Mouse (Mus musculus) gastrocnemius, postnatal 10 days (tissue): ENCODE measurements around the gene Fhod1. TPM values are rescaled to one million over a fixed set of nuclear protein-coding genes. Genes with fewer than 3 reads are reported as not detected.

Experiments
- DNase-seq: peaks from one replicate; pipeline ENCODE4 v3.0.0; 2021; ENCODE audit warnings: mixed read lengths
- long read RNA-seq, 2 experiments: library from polyadenylated mRNA; stranded (forward); transcript quantifications; one replicate each; pipeline ENCODE4 v2.0.0; 2021
- total RNA-seq, 2 experiments: library from RNA; stranded (reverse); gene quantifications; 2 replicates each; pipeline ENCODE4 v1.2.3; 2021

Fhod1 gene
- total RNA-seq = 10 to 100 TPM in 1 of 2 experiments, 1 to 10 TPM in 1; 8.9 to 14.7 TPM
- long read RNA-seq, experiment 1, partial matches to known transcripts = 6 of 7 reads
- long read RNA-seq, experiment 1, other reads (novel, unspliced or antisense) = 0 of 7 reads
- long read RNA-seq, experiment 2, partial matches to known transcripts = 3 of 5 reads
- long read RNA-seq, experiment 2, other reads (novel, unspliced or antisense) = 2 of 5 reads

DNA sequence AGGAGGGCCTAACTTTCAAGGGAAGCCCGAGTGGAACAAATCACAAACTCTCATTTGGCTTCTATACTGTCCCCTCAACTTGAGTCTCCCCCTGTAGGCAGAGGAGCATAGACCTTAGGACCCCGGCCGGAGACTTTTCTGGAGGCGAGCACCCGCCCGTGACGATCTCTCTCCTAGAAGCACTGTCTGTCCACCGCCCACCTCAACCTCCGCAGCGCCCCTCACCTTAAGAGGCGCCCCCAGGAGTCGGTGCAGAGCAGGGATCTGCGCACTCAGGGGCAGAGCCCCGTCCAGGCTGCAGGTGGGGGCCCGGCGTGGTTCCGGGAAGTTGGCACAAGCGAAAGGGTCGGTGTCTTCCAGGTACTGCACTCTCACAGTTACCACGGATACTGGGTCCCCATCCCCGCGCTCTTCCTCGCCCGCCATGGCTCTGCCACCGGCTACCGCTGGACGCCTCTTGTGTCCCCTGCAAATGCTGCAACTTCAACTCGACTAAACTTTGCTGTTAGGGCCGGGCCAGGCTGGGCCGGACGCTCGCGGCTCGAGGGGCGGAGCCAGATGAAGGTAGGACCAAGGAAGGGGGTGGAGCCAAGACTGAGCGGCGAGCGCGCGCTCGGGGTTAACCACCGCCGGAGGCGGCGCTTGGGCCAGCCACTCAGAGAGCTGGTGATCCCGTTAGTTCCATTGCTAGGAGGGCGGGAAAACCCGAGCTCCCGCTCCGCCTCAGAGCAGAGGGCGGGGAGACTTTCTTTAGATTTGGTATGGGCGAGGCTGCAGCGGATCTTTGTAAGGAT is at the start of gene Fhod1:
Fhod1 (minus strand) TSS at position 526 of the 794 bp plus-strand sequence.
- peak; percentile 88 for DNase-seq

GRCm38 (mm10) chr8:105393915-105394314 is 46.2 kb upstream of the Fhod1 start:
- DNase-seq = no peak

GRCm38 (mm10) chr8:105393089-105393787 is 45.5 kb upstream of the Fhod1 start:
- DNase-seq = no peak

DNA sequence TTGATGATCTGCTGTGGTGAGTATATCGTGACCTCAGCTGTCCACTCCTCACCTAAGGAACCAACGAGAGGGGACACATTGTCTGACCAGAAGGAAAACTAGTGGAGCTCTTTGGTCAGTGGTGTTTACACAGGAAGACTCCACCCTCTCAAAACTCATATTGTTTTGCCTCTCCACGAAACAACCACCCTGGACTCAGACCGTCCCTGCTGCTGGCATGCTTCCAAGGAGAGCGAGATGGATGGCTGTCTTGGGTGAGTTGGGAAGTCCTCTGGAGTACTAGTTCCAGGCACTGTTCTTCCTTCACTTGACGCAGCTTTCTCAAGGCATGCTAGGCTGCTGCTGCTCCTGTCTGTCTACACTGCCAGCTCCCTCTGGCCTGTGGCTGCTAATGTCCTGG is 41.3 kb upstream of the Fhod1 start:
- no peak for DNase-seq

DNA sequence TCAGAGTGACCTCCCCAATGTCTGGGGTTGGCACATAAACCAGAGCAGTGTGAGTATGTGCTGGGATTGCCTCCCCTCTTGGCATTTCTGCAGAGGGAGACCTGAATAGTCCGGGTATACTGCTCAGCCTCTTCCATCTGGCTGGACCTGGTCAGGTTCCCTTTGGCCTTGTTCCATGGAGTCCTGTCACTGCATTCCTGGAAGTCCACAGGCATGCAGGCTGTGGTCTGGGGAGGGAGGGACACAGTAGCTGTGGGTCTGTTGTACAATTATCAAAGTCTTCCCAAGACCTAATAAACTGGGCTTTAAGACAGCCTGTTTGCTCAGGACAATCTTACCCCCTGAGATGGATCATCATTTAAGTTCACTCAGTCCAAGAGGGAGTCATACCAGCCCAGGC is 39.4 kb upstream of the Fhod1 start:
- no peak for DNase-seq

- DNase-seq = no peak
These were observed 36.3 kb upstream of the Fhod1 start for GRCm38 (mm10) chr8:105384070-105384469.

GRCm38 (mm10) chr8:105380308-105380707 is 32.6 kb upstream of the Fhod1 start:
- no peak for DNase-seq

- peak; percentile 48 for DNase-seq
These were observed 30.9 kb upstream of the Fhod1 start for GRCm38 (mm10) chr8:105378673-105379072.

- DNase-seq = no peak
These were observed 26.8 kb upstream of the Fhod1 start for GRCm38 (mm10) chr8:105374513-105374966.

DNA sequence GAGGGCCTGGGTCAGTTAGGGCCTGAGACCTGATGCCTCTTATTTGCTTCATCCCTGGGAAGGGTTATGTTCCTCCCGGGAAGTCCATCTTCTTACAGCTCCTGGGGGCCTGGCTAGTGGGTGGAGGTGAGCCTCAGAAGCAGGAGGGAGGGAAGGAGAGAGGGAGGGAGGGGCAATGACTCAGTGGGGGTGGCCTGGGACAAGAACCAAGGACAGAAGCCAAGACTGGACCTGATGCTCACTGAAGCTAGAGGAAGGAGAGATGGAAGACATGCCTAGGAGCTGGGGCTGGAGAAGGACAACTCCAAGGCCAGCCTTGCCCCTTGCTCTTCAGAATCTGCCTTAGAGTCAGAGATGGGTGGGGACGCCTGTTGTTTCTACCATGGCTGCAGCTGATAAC is 25.3 kb upstream of the Fhod1 start, which contains the start of gene Plekhg4:
Plekhg4 (plus strand) TSS at position 243 of the 400 bp plus-strand sequence.
- no peak for DNase-seq

DNA sequence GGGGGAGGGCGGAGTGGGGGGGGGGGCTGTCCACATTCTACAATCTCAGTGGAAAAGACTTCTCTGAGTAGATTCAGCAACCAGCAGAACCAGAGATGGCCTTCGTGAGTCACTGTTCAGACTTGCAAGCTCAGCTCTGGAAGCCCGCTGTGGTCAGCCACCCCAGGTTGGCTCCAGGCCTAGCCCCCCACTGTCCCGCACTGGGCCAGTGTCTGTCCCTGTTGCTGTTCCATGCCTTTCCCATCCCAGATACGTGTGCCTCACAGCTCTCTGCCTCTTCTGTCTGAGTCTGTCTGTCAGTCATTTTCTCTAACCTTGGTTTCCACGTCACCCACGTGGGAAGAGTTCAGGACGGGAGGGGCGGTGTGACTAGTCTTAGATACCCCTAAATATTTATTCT is 24.7 kb upstream of the Fhod1 start:
- no peak for DNase-seq

- DNase-seq = no peak
These were observed 19.4 kb upstream of the Fhod1 start for GRCm38 (mm10) chr8:105367107-105367506.

DNA sequence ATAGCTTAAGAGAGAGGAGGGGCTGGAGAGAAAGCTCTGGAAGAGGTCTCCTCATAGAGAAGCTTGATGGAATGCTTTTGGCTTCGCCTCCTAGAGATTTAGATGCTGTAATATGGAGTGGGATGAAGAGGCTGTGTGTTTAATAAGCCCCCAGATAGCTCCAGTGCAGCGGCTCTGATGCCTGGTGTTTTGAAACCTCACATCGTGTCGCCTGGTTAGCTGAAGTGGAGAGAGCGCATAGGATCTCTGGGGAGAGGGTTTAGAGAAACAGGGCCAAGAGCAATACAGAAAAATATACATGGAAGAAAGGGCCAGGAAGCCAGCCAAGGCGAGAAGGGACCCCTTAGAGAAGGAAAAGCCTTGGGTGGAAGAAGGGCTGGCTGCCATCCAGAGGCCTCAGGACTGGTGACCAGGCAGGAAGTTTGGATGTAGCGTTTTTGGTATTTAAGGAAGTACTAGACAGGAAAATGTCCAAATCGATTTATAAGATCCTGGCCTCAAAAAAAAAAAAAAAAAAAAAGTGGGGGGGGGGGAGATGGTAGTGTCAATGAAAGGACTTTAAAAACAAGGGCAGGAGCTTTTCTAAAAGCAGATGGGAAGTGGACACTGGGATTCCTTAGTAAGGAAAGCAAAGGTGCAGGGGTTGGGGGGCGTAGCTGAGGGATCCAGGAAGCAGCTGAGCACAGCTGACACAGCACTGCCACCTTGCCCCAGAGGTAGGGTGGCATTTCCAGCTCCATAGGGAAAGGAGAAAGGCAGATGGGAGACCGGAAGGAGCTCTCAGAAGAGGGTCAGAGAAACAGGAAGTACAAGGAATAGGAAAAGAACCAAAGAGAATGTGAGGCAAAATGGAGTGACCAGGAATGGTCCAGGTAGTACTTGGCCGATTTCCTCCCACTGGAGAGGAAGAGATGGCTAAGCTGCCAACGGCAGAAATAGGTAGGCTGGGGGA is 14.3 kb upstream of the Fhod1 start:
- no peak for DNase-seq

DNA sequence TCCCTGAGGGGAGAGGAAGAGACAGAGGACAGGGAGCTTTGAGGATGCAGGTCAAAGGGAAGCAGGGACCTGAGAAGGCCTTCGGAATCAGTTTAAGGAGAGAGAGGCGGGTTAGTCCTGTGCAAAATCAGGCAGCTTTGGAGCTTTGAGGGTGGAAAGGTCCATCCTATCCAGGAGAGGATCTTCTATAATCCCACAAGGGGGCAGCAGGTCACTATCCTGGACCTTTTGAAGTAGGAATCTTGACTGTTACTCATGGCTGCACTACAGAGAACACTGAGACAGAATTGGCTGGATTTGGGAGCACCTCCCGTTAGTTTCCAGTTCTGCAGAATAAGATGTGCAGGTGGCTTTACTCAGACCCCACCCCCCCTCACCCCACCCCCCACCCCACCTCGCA is 11.9 kb upstream of the Fhod1 start:
- DNase-seq = no peak

- no peak for DNase-seq
These were observed 11.5 kb upstream of the Fhod1 start for GRCm38 (mm10) chr8:105359208-105359607.

GRCm38 (mm10) chr8:105356681-105357080 is 8.9 kb upstream of the Fhod1 start:
- no peak for DNase-seq

DNA sequence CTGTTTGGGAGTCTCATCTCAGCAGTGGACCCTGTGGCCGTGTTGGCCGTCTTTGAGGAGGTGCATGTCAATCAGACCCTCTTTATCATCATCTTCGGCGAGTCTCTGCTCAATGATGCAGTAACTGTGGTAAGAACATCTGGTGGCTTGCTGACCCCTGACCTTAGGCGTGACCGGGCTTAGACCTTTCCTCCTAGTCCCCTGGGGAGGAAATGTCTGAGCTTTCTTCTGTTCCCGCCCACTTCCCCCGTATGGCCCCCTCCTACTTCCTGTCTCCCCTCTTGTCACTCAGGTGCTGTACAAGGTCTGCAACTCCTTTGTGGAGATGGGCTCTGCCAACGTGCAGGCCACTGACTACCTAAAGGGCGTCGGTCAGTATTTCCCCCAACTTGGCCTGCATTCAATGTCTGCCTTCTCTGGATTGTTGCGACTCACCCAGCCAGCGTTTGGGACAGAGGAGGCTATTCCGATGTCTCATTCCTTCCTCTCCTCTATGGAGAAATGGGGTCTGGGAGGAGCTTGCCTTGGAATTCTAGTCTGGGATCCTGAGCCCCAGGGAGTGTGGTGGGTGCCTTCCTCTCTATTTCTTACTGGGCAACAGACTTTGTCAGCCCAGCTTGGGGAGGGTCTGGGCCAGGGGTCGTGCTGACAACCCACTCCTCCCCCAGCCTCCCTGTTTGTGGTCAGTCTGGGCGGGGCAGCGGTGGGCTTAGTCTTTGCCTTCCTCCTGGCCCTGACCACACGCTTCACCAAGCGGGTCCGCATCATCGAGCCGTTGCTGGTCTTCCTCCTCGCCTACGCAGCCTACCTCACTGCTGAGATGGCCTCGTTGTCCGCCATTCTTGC is 7.6 kb upstream of the Fhod1 start:
- DNase-seq = no peak

DNA sequence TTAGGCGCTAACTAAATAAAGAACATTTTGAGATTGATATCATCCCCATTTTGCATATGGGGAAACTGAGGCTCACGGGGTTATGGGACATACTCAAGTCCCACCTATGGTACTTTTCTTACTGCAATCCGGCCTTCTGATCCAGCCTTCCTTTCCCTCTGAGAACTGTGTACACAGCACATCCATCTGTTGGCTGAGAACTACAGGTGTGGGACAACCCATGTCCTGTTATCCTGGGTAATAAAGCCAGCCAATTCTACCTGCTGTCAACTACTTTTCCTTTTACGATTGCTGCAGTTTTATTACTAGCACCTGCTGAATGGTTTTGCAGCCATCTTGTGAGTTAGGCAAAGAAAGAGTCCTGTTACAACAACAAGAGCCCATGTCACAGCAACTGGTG is 6.8 kb upstream of the Fhod1 start:
- no peak for DNase-seq

DNA sequence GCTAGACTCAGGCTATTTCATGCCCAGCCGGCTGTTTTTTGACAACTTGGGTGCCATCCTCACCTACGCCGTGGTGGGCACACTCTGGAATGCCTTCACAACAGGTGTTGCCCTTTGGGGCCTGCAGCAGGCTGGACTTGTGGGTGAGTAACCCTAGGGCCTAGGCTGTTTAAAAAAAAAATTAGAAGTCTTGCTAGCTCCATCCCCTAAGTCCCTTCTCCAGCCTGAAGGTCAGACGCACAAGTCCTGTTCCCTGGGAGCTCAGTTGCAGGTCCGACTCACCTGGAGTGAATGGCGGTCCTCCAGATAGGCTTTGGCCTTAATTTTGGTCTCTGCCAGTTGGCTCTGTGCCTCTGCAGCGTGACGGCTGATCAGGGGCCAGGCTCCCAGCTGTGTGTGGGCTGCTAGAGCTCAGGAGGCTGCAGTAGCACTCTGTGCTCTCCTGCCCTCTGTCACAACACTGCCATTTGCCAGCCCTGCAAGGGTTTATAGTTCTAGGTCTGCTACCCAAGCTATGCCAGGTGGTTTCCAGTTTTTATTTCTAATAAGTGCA is 5.9 kb upstream of the Fhod1 start:
- no peak for DNase-seq

- no peak for DNase-seq
These were observed 2.4 kb upstream of the Fhod1 start for GRCm38 (mm10) chr8:105350186-105350585.
